Mouse (Mus musculus) adrenal gland, postnatal 10 days (tissue): ENCODE results near the gene Stag1. TPM values are rescaled to one million over a fixed set of nuclear protein-coding genes. Genes with fewer than 3 reads are reported as not detected.

Experiments
- DNase-seq: peaks from one replicate; pipeline ENCODE4 v3.0.0; 2021; ENCODE audit warnings: mixed read lengths
- total RNA-seq, 2 experiments: library from RNA; stranded (reverse); gene quantifications; 2 replicates each; pipeline ENCODE4 v1.2.3; 2021

The Stag1 gene
- total RNA-seq, 2 experiments from 2014 or later = 41.4 to 47.9 TPM

GRCm38 (mm10) chr9:100962903-100963427, 365.4 kb downstream of the Stag1 start:
- DNase-seq = no peak

GRCm38 (mm10) chr9:100963428-100963912, 365.9 kb downstream of the Stag1 start:
- no peak for DNase-seq

GRCm38 (mm10) chr9:100964106-100964505, 366.5 kb downstream of the Stag1 start:
- DNase-seq = no peak

GRCm38 (mm10) chr9:100969461-100969860, 371.9 kb downstream of the Stag1 start:
- no peak for DNase-seq

- DNase-seq = no peak
Observed at GRCm38 (mm10) chr9:100978666-100979065, 381.1 kb downstream of the Stag1 start.

GRCm38 (mm10) chr9:100979260-100979659, 381.7 kb downstream of the Stag1 start:
- peak; percentile 45 for DNase-seq

GRCm38 (mm10) chr9:100982786-100983185, 385.2 kb downstream of the Stag1 start:
- no peak for DNase-seq

- no peak for DNase-seq
Observed at GRCm38 (mm10) chr9:100984381-100985310, 387.0 kb downstream of the Stag1 start.

GRCm38 (mm10) chr9:100987006-100987405, 389.4 kb downstream of the Stag1 start:
- DNase-seq = no peak

GRCm38 (mm10) chr9:100987850-100988249, 390.3 kb downstream of the Stag1 start:
- no peak for DNase-seq

- no peak for DNase-seq
Observed at GRCm38 (mm10) chr9:100990609-100991008, 393.0 kb downstream of the Stag1 start.

GRCm38 (mm10) chr9:100991321-100991720, 393.7 kb downstream of the Stag1 start:
- peak; percentile 15 for DNase-seq

GRCm38 (mm10) chr9:100992191-100992590, 394.6 kb downstream of the Stag1 start:
- no peak for DNase-seq

GRCm38 (mm10) chr9:100993937-100994336, 396.3 kb downstream of the Stag1 start:
- DNase-seq = no peak

- no peak for DNase-seq
Observed at GRCm38 (mm10) chr9:100997138-100997537, 399.5 kb downstream of the Stag1 start.

GRCm38 (mm10) chr9:101002053-101002452, 404.5 kb downstream of the Stag1 start:
- DNase-seq = peak; percentile 18

GRCm38 (mm10) chr9:101002841-101003240, 405.2 kb downstream of the Stag1 start:
- no peak for DNase-seq

- DNase-seq = no peak
Observed at GRCm38 (mm10) chr9:101003302-101003701, 405.7 kb downstream of the Stag1 start.

GRCm38 (mm10) chr9:101005866-101006265, 408.3 kb downstream of the Stag1 start:
- no peak for DNase-seq
